ENCODE assay signal across 16 mouse cellular contexts in genomic region chr6:42545451-42545885, GRCm38 (mm10). TPM values are rescaled to one million over a fixed set of nuclear protein-coding genes. Genes with fewer than 3 reads are reported as not detected.
DNase-seq lines count a peak whose midpoint lies in the region; ATAC-seq and TF ChIP-seq lines count a peak whose summit lies in the region.
"Had no signal": no experiment of that assay in that cellular context is flagged by ENCODE, and none has a peak within 500 bp of the region (broad histone marks: within the 10 kb centered on the region; RNA-seq: fewer than 3 reads in every experiment).

No protein-coding gene starts in this region.

- no peaks in the 10 kb centered on the region for H3K9me3 ChIP-seq in heart, embryonic 10.5 days
- no peaks in the 10 kb centered on the region for H3K9me3 ChIP-seq in midbrain, embryonic 15.5 days
- H3K9me3 ChIP-seq in midbrain, postnatal 0 days (ENCODE audit: low read length) = no peaks in the 10 kb centered on the region
- no peaks in the 10 kb centered on the region for H3K9me3 ChIP-seq in hindbrain, embryonic 13.5 days
- H3K9me3 ChIP-seq: embryonic facial prominence, embryonic 13.5 days had no signal

- no peak overlapping the region for H3K4me2 ChIP-seq in midbrain, embryonic 15.5 days
- no peak overlapping the region for H3K4me2 ChIP-seq in midbrain, postnatal 0 days (ENCODE audit: low read depth, low read length, poor library complexity, severe bottlenecking)
- no peak overlapping the region for H3K4me2 ChIP-seq in hindbrain, embryonic 13.5 days
- H3K4me2 ChIP-seq: embryonic facial prominence, embryonic 13.5 days had no signal

- H3K36me3 ChIP-seq in heart, embryonic 10.5 days = no peaks in the 10 kb centered on the region
- H3K36me3 ChIP-seq in midbrain, embryonic 15.5 days (replicated peaks) = no peaks in the 10 kb centered on the region
- no peaks in the 10 kb centered on the region for H3K36me3 ChIP-seq in midbrain, postnatal 0 days (ENCODE audit: insufficient read depth, low read length)
- H3K36me3 ChIP-seq in hindbrain, embryonic 13.5 days = no peaks in the 10 kb centered on the region
- H3K36me3 ChIP-seq: embryonic facial prominence, embryonic 13.5 days had no signal

- H3K27ac ChIP-seq in heart, embryonic 10.5 days = no peak overlapping the region
- no peak overlapping the region for H3K27ac ChIP-seq in midbrain, embryonic 15.5 days
- no peak overlapping the region for H3K27ac ChIP-seq in midbrain, postnatal 0 days (ENCODE audit: low read depth, low read length)
- H3K27ac ChIP-seq in hindbrain, embryonic 13.5 days = no peak overlapping the region
- H3K27ac ChIP-seq: embryonic facial prominence, embryonic 13.5 days; liver, embryonic 14.5 days; stomach, postnatal 0 days had no signal

- no peak overlapping the region for H3K4me3 ChIP-seq in heart, embryonic 10.5 days
- H3K4me3 ChIP-seq in midbrain, embryonic 15.5 days = no peak overlapping the region
- no peak overlapping the region for H3K4me3 ChIP-seq in midbrain, postnatal 0 days (ENCODE audit: low read depth, low read length)
- H3K4me3 ChIP-seq in hindbrain, embryonic 13.5 days = no peak overlapping the region
- H3K4me3 ChIP-seq: embryonic facial prominence, embryonic 13.5 days had no signal

- H3K9ac ChIP-seq in midbrain, embryonic 15.5 days = no peak overlapping the region
- no peak overlapping the region for H3K9ac ChIP-seq in midbrain, postnatal 0 days (replicated peaks; ENCODE audit: low read length, poor library complexity, severe bottlenecking)
- H3K9ac ChIP-seq in hindbrain, embryonic 13.5 days = no peak overlapping the region
- H3K9ac ChIP-seq: embryonic facial prominence, embryonic 13.5 days; liver, embryonic 14.5 days had no signal

- ATAC-seq in midbrain, embryonic 15.5 days (replicated peaks) = peak; percentile 90
- no peak; the same call in 1 of the 2 replicates for ATAC-seq in midbrain, postnatal 0 days (ENCODE audit: low FRiP score)
- ATAC-seq in hindbrain, embryonic 13.5 days (ENCODE audit: low FRiP score) = no peak
- no peak for ATAC-seq in monocyte, adult 5-6 weeks (replicated peaks; ENCODE audit: insufficient number of reproducible peaks, low FRiP score, low TSS enrichment, poor library complexity, severe bottlenecking)
- ATAC-seq: hindbrain, embryonic 16.5 days had no signal

- H3K27me3 ChIP-seq in heart, embryonic 10.5 days (ENCODE audit: insufficient read depth, poor library complexity, severe bottlenecking) = no peaks in the 10 kb centered on the region
- no peaks in the 10 kb centered on the region for H3K27me3 ChIP-seq in midbrain, embryonic 15.5 days (replicated peaks)
- no peaks in the 10 kb centered on the region for H3K27me3 ChIP-seq in midbrain, postnatal 0 days (ENCODE audit: insufficient read depth, low read length)
- H3K27me3 ChIP-seq in hindbrain, embryonic 13.5 days = no peaks in the 10 kb centered on the region
- H3K27me3 ChIP-seq: embryonic facial prominence, embryonic 13.5 days had no signal

- H3K4me1 ChIP-seq in heart, embryonic 10.5 days = no peaks in the 10 kb centered on the region
- H3K4me1 ChIP-seq in midbrain, embryonic 15.5 days = no peaks in the 10 kb centered on the region
- peaks cover 3% of the 10 kb centered on the region; the same call in 1 of the 2 replicates for H3K4me1 ChIP-seq in midbrain, postnatal 0 days (ENCODE audit: insufficient read depth, low read length)
- H3K4me1 ChIP-seq in hindbrain, embryonic 13.5 days (replicated peaks) = no peaks in the 10 kb centered on the region

- peak; percentile 43 for DNase-seq in adrenal gland, adult 2 months
- no peak for DNase-seq in adrenal gland, postnatal 4 days (ENCODE audit: low spot score in 2 of 2)
- DNase-seq in heart, adult 9 months (ENCODE audit: low spot score in 2 of 2) = peak; percentile 57 to 66
- DNase-seq in heart, embryonic 10.5 days (ENCODE audit: low spot score) = no peak
- DNase-seq in midbrain, postnatal 0 days (ENCODE audit: low spot score) = no peak
- DNase-seq: cerebellum, adult 9-11 months had no signal

- WGBS in heart, embryonic 10.5 days = 43% methylated on average over 2 of the region's 2 CpGs
- 36% methylated on average over 2 of the region's 2 CpGs for WGBS in midbrain, embryonic 15.5 days
- WGBS in midbrain, postnatal 0 days = 27% methylated on average over 2 of the region's 2 CpGs
- WGBS in hindbrain, embryonic 13.5 days = 69% methylated on average over 2 of the region's 2 CpGs

- TF ChIP-seq CTCF in midbrain, postnatal 0 days (IDR thresholded peaks at IDR 0.05) = no peak

RNA-seq across cellular contexts. Expression of gene Olfr455, which starts 1.9 kb away (rescaled TPM):
- not detected for total RNA-seq in adrenal gland, adult 2 months (2021)
- not detected in 2 replicates for polyA plus RNA-seq in adrenal gland, adult 2 months (2012; rRNA removed)
- total RNA-seq in adrenal gland, postnatal 4 days (2021) = under 1 TPM in 1 of 2 experiments, not detected in 1; 0.23 TPM
- not detected in 2 replicates for polyA plus RNA-seq in heart, embryonic 10.5 days (2016; fragmentation: Nextera tagmentation; extraction: Ambion mirVana)
- not detected in 2 replicates for polyA plus RNA-seq in midbrain, embryonic 15.5 days (2015; fragmentation: Nextera tagmentation; extraction: Ambion mirVana)
- not detected in 2 replicates for total RNA-seq in midbrain, postnatal 0 days (2014; rRNA removed)
- not detected in 2 replicates for polyA plus RNA-seq in midbrain, postnatal 0 days (2015; fragmentation: Nextera tagmentation; extraction: Ambion mirVana)
- polyA plus RNA-seq in hindbrain, embryonic 13.5 days (2015; fragmentation: Nextera tagmentation; extraction: Ambion mirVana) = not detected in 2 replicates
- not detected in 3 replicates for total RNA-seq in monocyte, adult 5-6 weeks (2017)
- total RNA-seq: ES-E14; left cerebral cortex, postnatal 14 days had no signal
- polyA plus RNA-seq: embryonic facial prominence, embryonic 13.5 days; hindbrain, embryonic 16.5 days; large intestine, adult 2 months; liver, embryonic 14.5 days; stomach, postnatal 0 days had no signal

RNA-seq across cellular contexts. Expression of gene Tcaf3, which starts 52.0 kb away (rescaled TPM):
- not detected for total RNA-seq in adrenal gland, adult 2 months (2021)
- polyA plus RNA-seq in adrenal gland, adult 2 months (2012; rRNA removed) = not detected in 2 replicates
- not detected for total RNA-seq in adrenal gland, postnatal 4 days (2021)
- polyA plus RNA-seq in heart, embryonic 10.5 days (2016; fragmentation: Nextera tagmentation; extraction: Ambion mirVana) = not detected in 2 replicates
- 0.05 TPM in 1 of 2 replicates, not detected in the other for polyA plus RNA-seq in midbrain, embryonic 15.5 days (2015; fragmentation: Nextera tagmentation; extraction: Ambion mirVana)
- total RNA-seq in midbrain, postnatal 0 days (2014; rRNA removed) = not detected in 2 replicates
- polyA plus RNA-seq in midbrain, postnatal 0 days (2015; fragmentation: Nextera tagmentation; extraction: Ambion mirVana) = not detected in 2 replicates
- polyA plus RNA-seq in hindbrain, embryonic 13.5 days (2015; fragmentation: Nextera tagmentation; extraction: Ambion mirVana) = not detected in 2 replicates
- total RNA-seq in monocyte, adult 5-6 weeks (2017) = not detected in 3 replicates
- total RNA-seq: ES-E14; left cerebral cortex, postnatal 14 days had no signal
- polyA plus RNA-seq: embryonic facial prominence, embryonic 13.5 days; hindbrain, embryonic 16.5 days; large intestine, adult 2 months; liver, embryonic 14.5 days; stomach, postnatal 0 days had no signal

RNA-seq across cellular contexts. Expression of gene Olfr456, which starts 58.5 kb away (rescaled TPM):
- total RNA-seq in adrenal gland, adult 2 months (2021) = not detected
- not detected in 2 replicates for polyA plus RNA-seq in adrenal gland, adult 2 months (2012; rRNA removed)
- total RNA-seq in adrenal gland, postnatal 4 days (2021) = not detected
- polyA plus RNA-seq in heart, embryonic 10.5 days (2016; fragmentation: Nextera tagmentation; extraction: Ambion mirVana) = 0.13 TPM in 1 of 2 replicates, not detected in the other
- not detected in 2 replicates for polyA plus RNA-seq in midbrain, embryonic 15.5 days (2015; fragmentation: Nextera tagmentation; extraction: Ambion mirVana)
- not detected in 2 replicates for total RNA-seq in midbrain, postnatal 0 days (2014; rRNA removed)
- polyA plus RNA-seq in midbrain, postnatal 0 days (2015; fragmentation: Nextera tagmentation; extraction: Ambion mirVana) = not detected in 2 replicates
- not detected in 2 replicates for polyA plus RNA-seq in hindbrain, embryonic 13.5 days (2015; fragmentation: Nextera tagmentation; extraction: Ambion mirVana)
- total RNA-seq in monocyte, adult 5-6 weeks (2017) = not detected in 3 replicates
- total RNA-seq: ES-E14; left cerebral cortex, postnatal 14 days had no signal
- polyA plus RNA-seq: embryonic facial prominence, embryonic 13.5 days; hindbrain, embryonic 16.5 days; large intestine, adult 2 months; liver, embryonic 14.5 days; stomach, postnatal 0 days had no signal

Comparison
In these comparisons a context has a peak if more than half of its experiments do, and no peak if none do; other contexts are left out.
1. DNase-seq: peak in adrenal gland, adult 2 months (single experiment) and heart, adult 9 months (2 of 2); none in adrenal gland, postnatal 4 days (0 of 2), heart, embryonic 10.5 days (single experiment) and midbrain, postnatal 0 days (single experiment).